Mouse (Mus musculus) lung, embryonic 16.5 days (tissue): ENCODE measurements around the gene Glyr1. TPM values are rescaled to one million over a fixed set of nuclear protein-coding genes. Genes with fewer than 3 reads are reported as not detected.
A peak's percentile ranks its signal among the peaks of the same experiment; 100 is the strongest.

Source experiments
- ATAC-seq: fragments of 200-750 bp; cut with Nextera tagmentation; 2 replicates; pipeline ENCODE4 v1.8.0; 2017; ENCODE audit warnings: low read depth, mild to moderate bottlenecking, moderate library complexity
- H3K27ac ChIP-seq: fragments of 300-500 bp; sonication (generic); 2 replicates; pipeline ENCODE4 v1.5.1; 2014; ENCODE audit warnings: mild to moderate bottlenecking, control low read depth, low read length
- H3K27me3 ChIP-seq: fragments of 300-500 bp; sonication (generic); 2 replicates; pipeline ENCODE4 v1.6.1; 2014; ENCODE audit warnings: low read depth, low read length, mixed read lengths; ENCODE audit not compliant: control insufficient read depth, insufficient read depth
- H3K36me3 ChIP-seq: fragments of 300-500 bp; sonication (generic); 2 replicates; pipeline ENCODE4 v1.6.1; 2014; ENCODE audit warnings: low read length; ENCODE audit not compliant: control insufficient read depth, insufficient read depth
- H3K4me1 ChIP-seq: fragments of 300-500 bp; sonication (generic); replicated peaks from 2 replicates; pipeline ENCODE4 v1.6.1; 2014; ENCODE audit warnings: low read length, mixed read lengths; ENCODE audit not compliant: control insufficient read depth, insufficient read depth
- H3K4me2 ChIP-seq: fragments of 300-500 bp; sonication (generic); 2 replicates; pipeline ENCODE4 v1.6.1; 2014; ENCODE audit warnings: low read depth, low read length, control low read depth
- H3K4me3 ChIP-seq: fragments of 300-500 bp; sonication (generic); 2 replicates; pipeline ENCODE4 v1.5.1; 2014; ENCODE audit warnings: mild to moderate bottlenecking, low read length, control low read depth
- H3K9ac ChIP-seq: fragments of 300-500 bp; sonication (generic); 2 replicates; pipeline ENCODE4 v1.6.1; 2014; ENCODE audit warnings: low read length, control low read depth
- H3K9me3 ChIP-seq: fragments of 300-500 bp; sonication (generic); 2 replicates; pipeline ENCODE4 v1.6.1; 2016; ENCODE audit warnings: low read length; ENCODE audit not compliant: control insufficient read depth
- WGBS: fragments of 180-500 bp; shearing (Covaris S2); extraction: QIAGEN DNeasy Blood & Tissue Kit; methylation state at CpG from one replicate; pipeline ENCODE4 v1.1.7; 2014; 5-methylcytosine and 5-hydroxymethylcytosine counted together
- polyA plus RNA-seq: library from polyadenylated mRNA; unstranded; fragments of >200 nt; fragmentation: Nextera tagmentation; extraction: Ambion mirVana; gene quantifications from 2 replicates; pipeline ENCODE4 v1.2.1, GENCODE M21; 2015

Gene Glyr1
- polyA plus RNA-seq, 1 experiment from 2014 or later = 150 TPM

DNA sequence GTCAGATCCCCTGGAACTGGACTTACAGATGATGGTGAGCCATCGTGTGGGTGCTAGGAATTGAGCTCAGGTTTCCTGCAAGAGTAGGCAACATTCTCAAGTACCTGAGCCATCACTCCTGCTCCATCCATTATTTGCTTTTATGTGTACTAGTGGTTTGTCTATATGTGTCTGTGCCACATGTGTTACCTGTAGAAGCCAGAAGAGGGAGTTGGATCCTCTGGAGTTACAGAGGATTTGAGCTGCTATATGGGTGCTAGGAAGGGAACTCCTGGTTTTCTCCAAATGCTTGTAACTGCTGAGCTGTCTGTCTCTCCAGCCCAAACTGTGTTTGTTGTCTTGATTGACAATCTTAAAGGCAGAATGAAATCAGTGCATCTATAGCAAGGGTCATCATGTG, 8.5 kb upstream of the Glyr1 start:
- no peaks in the 10 kb centered on the region for H3K9me3 ChIP-seq
- no peak overlapping the region for H3K4me2 ChIP-seq
- H3K27me3 ChIP-seq = no peaks in the 10 kb centered on the region
- H3K36me3 ChIP-seq = peaks cover 34% of the 10 kb centered on the region
- no peak overlapping the region for H3K9ac ChIP-seq
- H3K4me3 ChIP-seq = no peak overlapping the region
- no peak overlapping the region for H3K27ac ChIP-seq
- H3K4me1 ChIP-seq = no peaks in the 10 kb centered on the region
- 72% methylated on average over 1 of the region's 1 CpGs for WGBS
- ATAC-seq = no peak

DNA sequence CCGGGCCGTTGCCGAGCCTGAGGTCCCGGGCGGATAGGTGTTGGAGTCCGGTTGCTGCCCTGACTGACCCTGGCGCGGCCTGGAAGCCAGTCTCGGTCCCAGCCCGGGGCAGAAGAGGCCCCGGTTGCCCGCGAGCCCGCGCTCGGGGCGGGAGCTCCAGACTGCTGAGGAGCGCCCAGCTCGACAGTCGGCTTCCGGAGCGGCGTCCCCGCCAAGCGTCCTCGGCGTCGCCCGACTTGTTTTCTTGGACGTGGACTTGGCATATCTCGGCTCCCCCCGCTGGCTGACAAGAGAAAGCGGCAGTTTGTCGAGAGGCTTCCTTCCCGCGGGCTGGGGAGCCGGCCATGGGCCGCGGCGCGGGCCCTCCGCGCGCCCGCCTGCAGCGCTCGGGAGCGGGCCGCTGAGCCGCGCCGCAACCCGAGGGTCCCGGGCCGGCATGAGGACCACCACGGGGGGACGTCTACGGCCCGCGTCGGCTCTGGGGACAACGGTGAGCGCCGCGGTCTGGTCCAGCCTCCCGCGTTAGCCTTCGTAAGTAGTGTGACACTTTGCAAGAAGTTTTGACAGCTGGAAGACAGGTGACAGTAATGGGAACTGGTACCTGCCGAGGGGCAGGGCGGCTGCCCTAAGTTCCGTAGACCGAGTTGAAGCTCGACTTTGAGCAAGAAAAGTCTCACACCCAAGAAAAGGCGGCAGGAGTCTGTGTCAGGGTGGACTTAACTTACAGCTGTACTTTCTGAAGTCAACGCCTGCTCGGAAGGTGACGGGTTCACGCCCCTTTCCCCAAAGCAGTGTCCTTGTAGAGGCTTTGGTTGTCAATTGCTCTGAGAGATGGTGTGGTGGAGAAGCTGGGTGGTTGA, 818 bp upstream of the Glyr1 start:
- H3K9ac ChIP-seq = peak overlapping the region; percentile 96
- WGBS = under 1% methylated on average over 78 of the region's 78 CpGs

DNA sequence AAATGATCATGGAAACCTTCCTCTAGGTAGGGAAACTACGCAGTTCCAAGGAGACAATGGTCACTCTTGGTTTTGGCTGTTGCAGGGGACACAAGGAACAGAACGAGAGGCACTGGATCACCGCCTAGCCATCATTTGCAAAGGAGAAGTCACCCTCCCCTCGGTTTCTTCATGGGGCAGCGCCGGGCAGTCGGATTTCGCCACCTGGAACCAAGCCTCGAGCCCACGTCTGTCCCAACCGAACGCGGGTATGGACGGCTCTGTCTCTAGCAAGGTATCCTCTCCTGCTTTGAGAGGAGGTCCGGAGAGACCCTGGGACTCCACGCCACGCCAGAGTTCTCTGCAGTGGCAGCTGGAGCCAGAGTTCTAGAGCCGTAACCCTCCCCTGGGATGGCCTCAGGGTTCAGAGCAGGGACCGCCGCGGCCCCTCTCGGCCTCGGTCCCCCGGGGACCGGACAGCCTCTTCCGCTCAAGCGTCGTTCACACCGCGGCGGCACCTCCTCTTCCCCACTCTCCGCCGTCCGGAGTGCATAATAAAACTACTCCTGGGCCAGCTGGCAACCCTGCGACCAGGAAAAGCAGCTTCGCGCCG, 385 bp downstream of the Glyr1 start:
- WGBS = under 1% methylated on average over 38 of the region's 38 CpGs

More for the DNA sequence above, 818 bp upstream of the Glyr1 start:
- H3K4me2 ChIP-seq = peak overlapping the region; percentile 95
- peak; percentile 67 for ATAC-seq
- H3K27ac ChIP-seq = peak overlapping the region; percentile 99
- no peaks in the 10 kb centered on the region for H3K9me3 ChIP-seq
- no peaks in the 10 kb centered on the region for H3K27me3 ChIP-seq
- H3K4me3 ChIP-seq = peak overlapping the region; percentile 81
- peaks cover 25% of the 10 kb centered on the region for H3K36me3 ChIP-seq
- H3K4me1 ChIP-seq = peaks cover 19% of the 10 kb centered on the region

DNA sequence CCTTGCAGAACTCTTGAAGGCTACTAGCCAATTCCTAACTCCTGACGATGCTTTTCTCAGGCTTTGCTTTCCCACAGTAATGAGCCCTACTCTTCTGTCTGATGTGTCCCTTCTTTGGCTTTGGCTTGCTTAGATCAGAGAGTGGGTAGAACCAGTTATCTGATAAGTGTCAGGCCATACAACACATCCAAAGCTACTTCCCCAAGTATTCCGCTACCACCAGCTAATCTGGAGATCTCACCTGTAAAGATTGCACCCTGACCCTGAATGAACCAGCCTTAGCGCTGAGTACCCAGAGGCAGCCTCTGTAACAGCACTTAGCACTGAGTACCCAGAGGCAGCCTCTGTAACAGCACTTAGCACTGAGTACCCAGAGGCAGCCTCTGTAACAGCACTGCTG, 4.3 kb downstream of the Glyr1 start:
- Histone ChIP-seq H3K4me1 (peaks cover 11% of the 10 kb centered on the region), H3K9ac (no peak overlapping the region), H3K36me3 (peaks cover 44% of the 10 kb centered on the region), H3K27me3 (no peaks in the 10 kb centered on the region), H3K4me2 (no peak overlapping the region), H3K9me3 (no peaks in the 10 kb centered on the region), H3K27ac (no peak overlapping the region), H3K4me3 (no peak overlapping the region)
- ATAC-seq = no peak
- WGBS = 91% methylated on average over 3 of the region's 3 CpGs

More for the DNA sequence above, 385 bp downstream of the Glyr1 start:
- no peaks in the 10 kb centered on the region for H3K27me3 ChIP-seq
- H3K36me3 ChIP-seq = peaks cover 22% of the 10 kb centered on the region
- peaks cover 19% of the 10 kb centered on the region for H3K4me1 ChIP-seq
- H3K9me3 ChIP-seq = no peaks in the 10 kb centered on the region
- peak overlapping the region; percentile 78 for H3K27ac ChIP-seq
- H3K9ac ChIP-seq = peak overlapping the region; percentile 95
- H3K4me2 ChIP-seq = peak overlapping the region; percentile 65
- peak overlapping the region; percentile 81 for H3K4me3 ChIP-seq
- peak; percentile 45 for ATAC-seq

DNA sequence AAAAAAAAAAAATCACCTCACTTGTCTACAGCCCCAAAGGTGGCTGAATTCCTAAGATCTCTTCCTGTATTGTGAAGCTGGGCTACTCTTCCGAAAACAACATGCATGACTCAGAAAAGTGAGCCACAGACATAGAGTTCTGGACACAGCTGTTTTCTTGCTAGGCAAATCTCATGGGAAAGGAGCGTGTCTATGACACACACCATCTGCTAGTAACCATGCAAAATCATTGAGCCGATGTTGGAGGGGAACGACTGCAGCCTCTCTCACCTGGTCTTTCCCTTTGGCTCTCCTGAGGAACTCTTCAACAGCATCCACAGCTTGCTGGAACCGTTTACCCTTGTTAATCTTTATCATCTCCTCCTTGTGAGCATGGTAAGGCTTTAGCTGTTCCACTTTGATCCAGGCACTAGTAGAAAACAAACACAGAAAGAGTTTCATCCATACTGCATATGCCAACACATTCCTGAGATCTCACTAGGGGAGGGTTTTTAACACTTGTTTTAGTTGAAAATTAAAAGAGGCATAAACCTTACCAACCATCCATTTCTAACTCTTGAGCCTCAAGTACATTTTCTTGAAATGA, 12.9 kb downstream of the Glyr1 start:
- Histone ChIP-seq H3K4me2 (no peak overlapping the region), H3K9ac (no peak overlapping the region), H3K9me3 (no peaks in the 10 kb centered on the region), H3K27ac (no peak overlapping the region), H3K36me3 (peaks cover 63% of the 10 kb centered on the region), H3K27me3 (no peaks in the 10 kb centered on the region), H3K4me3 (no peak overlapping the region), H3K4me1 (no peaks in the 10 kb centered on the region)
- 75% methylated on average over 5 of the region's 5 CpGs for WGBS
- no peak for ATAC-seq

DNA sequence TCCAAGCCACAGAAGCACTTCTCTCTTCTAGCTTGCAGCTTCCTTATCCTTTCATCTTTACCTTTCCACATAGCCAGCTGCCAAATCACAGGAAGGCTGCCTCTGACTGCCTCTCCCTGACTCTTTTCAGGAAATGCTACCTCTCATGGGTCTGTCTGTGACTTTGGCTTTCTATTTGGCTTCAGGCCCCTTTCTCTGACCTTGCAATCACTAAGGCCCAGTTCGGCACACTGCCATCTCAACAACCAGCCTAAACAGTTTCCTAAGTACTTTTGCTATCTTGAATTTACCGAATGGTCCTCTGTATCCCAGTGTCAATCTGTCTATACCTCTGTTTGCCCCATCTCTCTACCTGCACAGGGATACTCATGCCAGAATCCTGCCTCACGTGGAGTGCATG, 14.1 kb downstream of the Glyr1 start:
- no peak overlapping the region for H3K4me3 ChIP-seq
- no peaks in the 10 kb centered on the region for H3K27me3 ChIP-seq
- H3K9ac ChIP-seq = no peak overlapping the region
- WGBS = 94% methylated on average over 3 of the region's 3 CpGs
- no peaks in the 10 kb centered on the region for H3K4me1 ChIP-seq
- no peak overlapping the region for H3K4me2 ChIP-seq
- peaks cover 65% of the 10 kb centered on the region for H3K36me3 ChIP-seq
- no peak for ATAC-seq
- no peak overlapping the region for H3K27ac ChIP-seq
- H3K9me3 ChIP-seq = no peaks in the 10 kb centered on the region

DNA sequence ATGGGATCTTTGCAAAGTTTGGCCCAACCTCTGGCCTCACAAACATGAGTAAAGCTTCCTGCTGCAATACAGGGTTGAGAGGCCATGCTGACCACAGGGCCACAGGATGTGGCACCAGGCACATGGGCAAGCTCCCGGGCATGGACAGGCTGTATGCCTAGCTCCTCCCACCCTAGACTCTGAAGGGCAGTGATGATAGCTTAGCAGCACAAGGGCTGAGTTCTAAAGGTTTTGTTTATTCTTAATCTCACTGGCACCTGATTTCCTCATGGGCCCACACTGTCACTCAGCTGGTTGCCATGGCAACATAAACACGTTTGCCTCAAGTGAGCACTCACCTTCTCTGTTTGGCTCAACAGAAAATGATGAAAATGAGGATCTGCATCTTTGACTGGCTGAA, 19.8 kb downstream of the Glyr1 start:
- no peak overlapping the region for H3K4me3 ChIP-seq
- 27% methylated on average over 2 of the region's 2 CpGs for WGBS
- H3K4me2 ChIP-seq = no peak overlapping the region
- H3K4me1 ChIP-seq = no peaks in the 10 kb centered on the region
- H3K36me3 ChIP-seq = peaks cover 77% of the 10 kb centered on the region
- no peak overlapping the region for H3K27ac ChIP-seq
- ATAC-seq = no peak
- no peaks in the 10 kb centered on the region for H3K27me3 ChIP-seq
- no peak overlapping the region for H3K9ac ChIP-seq
- H3K9me3 ChIP-seq = no peaks in the 10 kb centered on the region

DNA sequence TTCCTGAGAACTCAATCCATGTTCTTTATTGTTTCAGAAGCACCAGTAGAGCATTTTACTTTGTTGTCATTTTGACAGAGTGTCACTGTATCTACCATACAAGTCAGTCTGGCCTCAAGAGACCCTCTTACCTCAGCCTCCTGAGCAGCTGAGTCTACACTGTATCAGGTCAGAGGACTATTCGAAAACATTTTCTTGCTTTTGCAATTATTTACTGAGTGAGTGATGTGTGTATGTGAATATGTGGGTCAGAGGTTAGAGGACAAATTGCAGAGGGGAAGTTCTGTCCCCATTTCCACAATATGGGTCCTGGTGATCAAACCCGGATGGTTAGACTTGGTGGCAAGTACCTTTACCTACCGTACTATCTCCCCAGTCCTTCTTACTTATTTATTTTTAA, 25.6 kb downstream of the Glyr1 start:
- Histone ChIP-seq H3K9ac (no peak overlapping the region), H3K9me3 (no peaks in the 10 kb centered on the region), H3K4me2 (no peak overlapping the region), H3K4me3 (no peak overlapping the region), H3K4me1 (no peaks in the 10 kb centered on the region), H3K27me3 (no peaks in the 10 kb centered on the region), H3K27ac (no peak overlapping the region), H3K36me3 (peaks cover 78% of the 10 kb centered on the region)
- 90% methylated on average over 3 of the region's 3 CpGs for WGBS
- no peak for ATAC-seq

DNA sequence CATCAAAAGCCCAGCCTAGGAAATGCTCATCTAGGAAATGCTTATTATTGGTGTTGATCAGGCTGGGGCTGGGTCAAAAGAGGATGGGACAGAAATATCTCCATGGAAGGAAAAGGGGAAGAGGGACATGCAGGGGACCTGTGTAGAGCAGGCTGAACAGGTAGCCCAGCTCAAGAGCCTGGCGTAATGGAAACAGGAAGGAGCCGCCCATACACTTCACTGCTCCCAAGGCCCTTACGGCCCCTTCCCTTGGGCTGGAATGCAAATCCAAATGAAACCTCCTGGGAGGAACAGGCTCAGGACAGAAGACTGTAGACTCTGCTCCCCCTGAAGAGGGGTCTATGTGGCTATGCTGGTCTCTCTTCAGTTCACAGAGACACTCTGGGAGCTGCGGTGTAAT, 35.1 kb downstream of the Glyr1 start:
- H3K4me2 ChIP-seq = no peak overlapping the region
- no peak for ATAC-seq
- 70% methylated on average over 4 of the region's 4 CpGs for WGBS
- peaks cover 48% of the 10 kb centered on the region for H3K36me3 ChIP-seq
- H3K27ac ChIP-seq = no peak overlapping the region; the same call in 1 of the 2 replicates
- H3K9me3 ChIP-seq = no peaks in the 10 kb centered on the region
- H3K27me3 ChIP-seq = no peaks in the 10 kb centered on the region
- H3K4me1 ChIP-seq = peaks cover 9% of the 10 kb centered on the region
- no peak overlapping the region for H3K4me3 ChIP-seq
- no peak overlapping the region for H3K9ac ChIP-seq
